Mouse (Mus musculus) gastrocnemius, adult 8-10 months (tissue): ENCODE results near the gene 1700056E22Rik. TPM values are rescaled to one million over a fixed set of nuclear protein-coding genes. Genes with fewer than 3 reads are reported as not detected.

Experiments
- DNase-seq, 2 experiments: peaks; one replicate each; pipeline ENCODE4 v3.0.0; 2022; ENCODE audit warnings: low spot score in 2 of 2
- total RNA-seq, 4 experiments: library from RNA; stranded (reverse); gene quantifications; 2 replicates each; pipeline ENCODE4 v1.2.4; 2022

1700056E22Rik gene
- total RNA-seq: 1 to 10 TPM in 1 of 4 experiments, under 1 TPM in 3; 0.40 to 1.2 (median 0.49) TPM

DNA sequence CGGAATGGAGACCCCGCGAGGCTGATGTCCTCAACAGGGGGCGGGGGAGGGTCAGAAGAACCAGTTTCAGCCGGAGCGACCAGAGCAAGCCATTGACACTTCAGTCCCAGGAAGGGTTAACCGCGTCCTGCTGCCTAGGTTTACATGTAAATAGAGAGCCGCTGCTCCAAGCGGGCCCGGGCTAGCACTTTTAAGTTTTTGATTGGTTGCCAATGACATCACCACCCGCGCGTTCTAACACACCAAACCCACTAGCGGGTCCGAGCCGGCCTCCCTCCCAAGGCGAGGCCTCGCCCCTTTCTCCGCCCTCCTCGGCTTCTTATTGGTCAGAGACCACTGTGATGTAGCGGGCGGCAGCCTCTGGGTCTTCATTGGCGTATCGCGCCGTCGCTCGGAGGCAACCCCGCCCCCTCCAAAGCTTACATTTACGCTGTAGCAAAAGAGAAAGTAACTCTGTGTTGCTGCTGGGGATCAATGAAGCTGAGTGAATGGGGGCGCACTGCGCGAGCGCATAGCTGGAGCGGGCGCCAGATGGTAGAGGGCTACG, at the start of gene 1700056E22Rik:
Gene 1700056E22Rik (minus strand): TSS at position 291 of the 547 bp plus-strand sequence.
- DNase-seq: peak; percentile 97

DNA sequence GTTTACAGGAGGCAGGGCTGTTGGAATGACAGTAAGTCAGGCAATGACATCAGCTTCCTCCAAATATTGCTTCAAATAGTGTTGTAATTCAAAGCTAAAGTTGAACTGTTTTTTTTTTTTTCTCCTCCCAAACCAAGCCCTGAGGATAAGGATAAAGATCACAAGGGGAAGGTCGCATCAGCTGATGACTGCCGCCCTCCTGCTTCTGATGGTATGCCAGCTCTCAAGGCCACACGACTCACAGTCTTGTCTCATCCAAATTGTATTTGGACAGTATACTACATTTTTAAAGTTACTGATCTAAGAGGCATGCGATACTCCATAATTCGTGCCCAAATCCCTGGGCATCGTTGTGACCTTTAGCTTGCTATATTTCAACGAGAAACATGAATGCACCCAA, 49.1 kb upstream of the 1700056E22Rik start:
- DNase-seq: no peak

- no peak for DNase-seq
These were observed 48.6 kb upstream of the 1700056E22Rik start for GRCm38 (mm10) chr1:184082661-184083060.

GRCm38 (mm10) chr1:184079304-184079703, 45.2 kb upstream of the 1700056E22Rik start:
- no peak for DNase-seq

GRCm38 (mm10) chr1:184076756-184077155, 42.7 kb upstream of the 1700056E22Rik start:
- DNase-seq: no peak

GRCm38 (mm10) chr1:184076065-184076464, 42.0 kb upstream of the 1700056E22Rik start:
- no peak for DNase-seq

- DNase-seq: no peak
These were observed 34.9 kb upstream of the 1700056E22Rik start for GRCm38 (mm10) chr1:184068971-184069370.

- no peak for DNase-seq
These were observed 33.8 kb upstream of the 1700056E22Rik start for GRCm38 (mm10) chr1:184067704-184068558.

GRCm38 (mm10) chr1:184066460-184067287, 32.6 kb upstream of the 1700056E22Rik start:
- no peak for DNase-seq

DNA sequence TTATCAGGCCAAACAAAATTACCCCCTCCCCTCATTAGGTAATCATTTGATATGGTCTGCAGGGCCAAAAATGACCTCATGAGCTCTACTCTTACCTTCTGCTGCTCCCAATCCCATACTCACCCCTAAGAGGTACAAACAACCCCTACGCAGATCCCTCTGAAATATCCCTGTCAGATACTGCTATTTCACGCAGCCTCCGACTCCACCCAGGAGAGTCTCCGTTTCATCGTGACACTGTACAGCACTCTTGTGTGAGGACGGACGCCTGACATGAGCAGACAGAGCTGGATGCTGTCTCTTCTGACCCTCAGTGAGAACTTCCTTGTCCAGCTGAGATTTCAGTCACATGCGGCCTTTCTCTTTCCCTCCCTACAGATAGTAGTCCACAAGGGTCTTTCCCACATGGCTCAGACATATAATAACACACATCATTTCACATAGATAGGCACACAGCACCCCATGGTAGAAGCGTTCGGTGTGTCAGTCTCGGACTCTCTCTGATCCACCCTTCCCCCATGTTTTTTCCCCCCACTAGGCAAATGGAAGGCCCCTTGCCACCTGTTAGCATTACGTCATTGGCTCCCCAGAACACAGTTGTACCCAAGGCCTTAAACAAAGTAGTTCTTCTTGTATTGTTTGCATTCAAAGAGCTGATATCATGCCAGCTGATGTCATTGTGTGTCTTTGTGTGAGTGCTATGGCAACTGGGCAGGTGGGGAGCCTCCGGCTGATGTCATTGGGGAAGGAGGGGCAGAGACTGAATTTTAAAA, 31.7 kb upstream of the 1700056E22Rik start:
- no peak for DNase-seq

GRCm38 (mm10) chr1:184064306-184064705, 30.2 kb upstream of the 1700056E22Rik start:
- no peak for DNase-seq

DNA sequence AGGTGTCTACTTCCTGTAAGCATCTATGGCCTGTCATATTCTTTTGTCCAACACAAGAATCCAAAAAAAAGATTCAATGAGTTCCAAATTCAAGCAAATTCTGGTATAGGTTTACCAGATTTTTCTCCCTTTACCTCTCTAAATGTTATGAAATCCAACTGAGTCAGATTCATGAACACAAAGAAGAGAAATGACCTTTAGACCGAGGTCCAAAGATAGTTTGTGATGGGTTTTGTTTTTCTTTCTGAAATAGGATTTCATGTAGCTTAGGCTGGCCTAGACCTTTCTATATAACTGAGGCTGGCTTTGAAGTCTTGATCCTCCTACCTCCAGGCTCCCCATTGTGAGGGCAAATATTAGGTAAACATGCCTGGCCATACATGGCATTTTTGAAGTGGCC, 27.8 kb upstream of the 1700056E22Rik start:
- no peak for DNase-seq

DNA sequence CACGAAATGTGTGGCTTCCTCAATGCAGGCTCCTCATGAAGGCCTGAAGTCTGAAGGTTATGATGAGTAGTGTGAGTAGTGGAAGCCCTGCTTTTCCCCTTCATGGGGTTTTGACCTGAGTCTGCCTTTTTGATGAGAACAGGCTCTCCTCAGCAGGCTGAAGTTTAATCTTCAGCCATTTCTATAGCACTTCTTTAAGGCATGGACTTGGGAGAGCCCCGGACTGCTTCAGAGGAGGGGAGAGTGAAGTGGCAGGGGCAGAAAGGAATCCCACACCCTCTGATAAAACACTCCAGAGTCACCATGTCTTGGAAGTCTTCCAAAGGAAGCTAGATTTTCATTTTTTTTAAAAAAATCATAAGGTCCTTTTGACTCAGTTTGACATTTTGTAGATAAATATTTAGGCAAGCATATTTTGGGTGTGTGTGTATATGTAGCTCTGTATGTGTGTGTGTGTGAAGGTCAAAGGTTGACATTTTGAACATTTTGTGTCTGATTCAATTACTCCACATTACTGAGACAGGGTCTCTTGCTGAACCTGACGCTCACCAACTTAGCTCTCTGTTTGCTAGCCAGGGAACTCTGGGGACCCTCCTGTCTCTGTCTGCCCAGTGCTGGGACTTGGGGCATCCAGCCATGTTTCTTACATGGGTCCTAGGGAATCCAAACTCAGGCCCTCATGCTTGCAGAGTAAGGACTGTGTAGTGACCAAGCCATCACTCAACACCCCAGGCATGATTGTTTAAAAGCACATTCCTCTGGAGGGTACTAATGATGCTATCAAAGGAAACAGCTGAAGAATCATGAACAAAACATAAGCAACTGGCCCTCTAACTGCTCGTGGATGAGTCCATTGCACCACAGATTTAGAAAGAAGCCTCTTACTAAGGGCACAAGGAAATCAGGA, 27.0 kb upstream of the 1700056E22Rik start:
- DNase-seq: no peak

- no peak for DNase-seq
These were observed 26.3 kb upstream of the 1700056E22Rik start for GRCm38 (mm10) chr1:184060381-184060780.

- no peak for DNase-seq
These were observed 25.7 kb upstream of the 1700056E22Rik start for GRCm38 (mm10) chr1:184059814-184060213.

DNA sequence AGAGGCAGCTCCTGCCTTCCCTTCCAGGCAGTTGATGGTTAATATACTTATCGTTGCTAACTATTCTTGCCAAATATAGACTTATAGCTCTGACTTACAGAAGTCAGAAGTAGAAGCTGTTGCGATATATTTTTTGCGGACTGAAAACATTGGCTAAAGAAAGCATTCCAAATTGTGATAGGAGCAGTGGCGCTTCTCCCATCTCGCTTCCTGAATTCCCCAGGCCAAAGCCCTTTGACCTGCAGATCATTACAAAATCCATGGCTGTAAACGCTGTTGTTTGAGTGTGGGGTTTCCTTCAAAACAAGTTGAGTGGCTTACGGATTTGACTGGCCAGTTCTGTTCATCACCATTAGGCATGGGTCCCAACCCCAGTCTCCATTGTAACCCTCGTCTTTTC, 24.1 kb upstream of the 1700056E22Rik start:
- no peak for DNase-seq

DNA sequence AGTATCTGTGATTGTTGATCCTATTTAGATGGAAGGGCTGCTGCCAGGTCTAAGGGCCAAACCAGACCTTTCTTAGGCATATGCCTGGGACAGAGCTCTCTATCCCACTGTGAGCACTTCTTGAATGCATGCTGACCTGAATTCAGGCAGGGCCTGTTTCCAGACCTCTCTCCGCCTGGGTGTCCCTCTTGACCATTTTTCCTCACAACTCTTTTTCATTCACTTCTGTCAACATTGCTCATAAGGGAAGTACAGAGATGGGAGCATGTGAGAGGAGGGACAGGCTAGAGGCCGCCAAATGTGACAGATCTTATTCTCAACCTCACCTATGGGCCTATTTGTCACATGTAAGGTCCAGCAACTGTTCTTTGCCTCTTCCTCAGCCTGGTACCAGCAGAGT, 20.1 kb upstream of the 1700056E22Rik start:
- DNase-seq: no peak

GRCm38 (mm10) chr1:184053711-184054110, 19.6 kb upstream of the 1700056E22Rik start:
- DNase-seq: no peak

GRCm38 (mm10) chr1:184053141-184053540, 19.0 kb upstream of the 1700056E22Rik start:
- no peak for DNase-seq

DNA sequence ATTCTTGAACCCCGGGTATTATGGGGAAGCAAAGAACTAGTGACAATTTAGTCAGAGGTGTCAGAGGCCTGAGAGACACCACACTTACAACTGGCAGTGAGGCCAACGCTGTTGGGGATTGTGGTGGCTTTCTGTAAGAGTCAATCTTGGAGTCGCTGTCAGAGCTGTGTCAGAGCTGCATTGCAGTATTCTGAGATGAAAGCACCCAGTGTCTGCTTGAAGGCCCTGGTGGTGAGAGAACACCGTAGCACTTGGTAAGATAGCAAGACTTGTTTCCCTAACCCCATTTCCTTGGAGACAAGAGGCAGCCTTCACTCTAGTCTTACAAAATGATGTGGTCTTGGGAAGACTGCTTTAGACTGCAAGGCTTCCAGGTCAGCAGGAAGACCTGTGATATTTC, 18.2 kb upstream of the 1700056E22Rik start:
- DNase-seq: no peak
